Mouse (Mus musculus) stomach, embryonic 16.5 days (tissue): Measurements from ENCODE around the gene Rcsd1. TPM values are rescaled to one million over a fixed set of nuclear protein-coding genes. Genes with fewer than 3 reads are reported as not detected.

ENCODE experiments used
- ATAC-seq: fragments of 200-750 bp; cut with Nextera tagmentation; 2 replicates; pipeline ENCODE4 v1.8.0; 2017; ENCODE audit warnings: moderate number of reproducible peaks, moderate TSS enrichment; ENCODE audit not compliant: insufficient read depth, low FRiP score
- H3K27ac ChIP-seq: fragments of 300-500 bp; sonication (generic); 2 replicates; pipeline ENCODE4 v1.5.1; 2014; ENCODE audit warnings: low read length
- H3K27me3 ChIP-seq: fragments of 300-500 bp; sonication (generic); 2 replicates; pipeline ENCODE4 v1.6.1; 2014; ENCODE audit warnings: low read length, control low read depth, mixed read lengths; ENCODE audit not compliant: control insufficient read depth, insufficient read depth
- H3K36me3 ChIP-seq: fragments of 300-500 bp; sonication (generic); 2 replicates; pipeline ENCODE4 v1.6.1; 2014; ENCODE audit warnings: low read length; ENCODE audit not compliant: control insufficient read depth, insufficient read depth
- H3K4me1 ChIP-seq: fragments of 300-500 bp; sonication (generic); 2 replicates; pipeline ENCODE4 v1.6.1; 2014; ENCODE audit warnings: low read length, control low read depth, mixed read lengths; ENCODE audit not compliant: control insufficient read depth, insufficient read depth
- H3K4me2 ChIP-seq: fragments of 300-500 bp; sonication (generic); 2 replicates; pipeline ENCODE4 v1.6.1; 2014; ENCODE audit warnings: low read depth, low read length, mixed read lengths
- H3K4me3 ChIP-seq: fragments of 300-500 bp; sonication (generic); replicated peaks from 2 replicates; pipeline ENCODE4 v1.5.1; 2014; ENCODE audit warnings: mild to moderate bottlenecking, low read length
- H3K9ac ChIP-seq: fragments of 300-500 bp; sonication (generic); 2 replicates; pipeline ENCODE4 v1.6.1; 2014; ENCODE audit warnings: low read length
- H3K9me3 ChIP-seq: fragments of 300-500 bp; sonication (generic); replicated peaks from 2 replicates; pipeline ENCODE4 v1.6.1; 2016; ENCODE audit warnings: low read length, control low read depth; ENCODE audit not compliant: control insufficient read depth
- WGBS: fragments of 180-500 bp; shearing (Covaris S2); extraction: QIAGEN DNeasy Blood & Tissue Kit; methylation state at CpG from one replicate; pipeline ENCODE4 v1.1.7; 2014; 5-methylcytosine and 5-hydroxymethylcytosine counted together
- polyA plus RNA-seq: library from polyadenylated mRNA; unstranded; fragments of >200 nt; fragmentation: Nextera tagmentation; extraction: Ambion mirVana; gene quantifications from 2 replicates; pipeline ENCODE4 v1.2.1, GENCODE M21; 2015

Gene Rcsd1
- polyA plus RNA-seq, 1 experiment from 2014 or later = 44.4 TPM

DNA sequence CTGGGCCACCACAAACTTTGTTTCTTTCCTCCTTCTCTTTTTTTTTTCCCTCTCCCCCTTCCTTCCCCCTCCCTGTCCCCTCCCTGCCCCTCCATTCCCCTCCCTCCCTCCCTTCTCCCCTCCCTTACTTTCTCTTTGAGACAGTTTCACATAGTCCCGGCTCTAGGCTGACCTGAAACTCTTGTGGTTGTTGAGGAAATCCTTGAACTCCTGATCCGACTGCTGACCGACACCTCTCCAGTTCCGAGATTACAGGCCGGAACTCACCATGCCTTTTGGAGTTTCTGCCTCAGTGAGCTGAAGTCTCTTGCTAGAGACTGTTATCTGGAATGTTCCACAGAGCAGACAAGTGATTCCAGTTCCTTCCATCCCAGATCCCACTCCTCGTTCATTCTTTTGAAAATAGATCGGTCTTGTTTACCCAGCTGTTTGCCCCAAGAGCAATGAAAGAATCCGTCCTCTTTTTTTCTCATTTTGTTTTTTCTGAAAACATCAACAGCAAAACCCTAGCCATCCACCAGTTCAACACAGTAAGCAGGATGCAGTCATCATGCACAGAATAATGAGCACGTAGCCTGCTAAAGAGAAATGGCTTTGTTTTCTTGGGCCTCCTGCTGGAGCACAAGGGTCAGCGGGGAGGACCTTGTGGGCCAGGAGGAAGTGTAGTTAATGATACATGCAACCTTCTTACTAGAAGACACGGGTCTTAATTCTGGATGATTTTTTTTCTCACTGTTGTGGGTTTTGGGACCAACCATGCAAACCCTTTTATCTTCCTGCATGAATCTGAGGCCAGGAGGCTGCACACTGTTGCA, 14.9 kb upstream of the Rcsd1 start:
- no peak overlapping the region for H3K4me2 ChIP-seq
- no peak overlapping the region for H3K27ac ChIP-seq
- no peak overlapping the region for H3K4me3 ChIP-seq
- no peak overlapping the region for H3K9ac ChIP-seq
- 0 out of 2 replicates have a peak, but pooled peaks cover 5% of the 10 kb centered on the region for H3K4me1 ChIP-seq
- no peak for ATAC-seq
- 53% methylated on average over 11 of the region's 11 CpGs for WGBS
- no peaks in the 10 kb centered on the region for H3K36me3 ChIP-seq
- no peaks in the 10 kb centered on the region for H3K27me3 ChIP-seq
- H3K9me3 ChIP-seq = no peaks in the 10 kb centered on the region

DNA sequence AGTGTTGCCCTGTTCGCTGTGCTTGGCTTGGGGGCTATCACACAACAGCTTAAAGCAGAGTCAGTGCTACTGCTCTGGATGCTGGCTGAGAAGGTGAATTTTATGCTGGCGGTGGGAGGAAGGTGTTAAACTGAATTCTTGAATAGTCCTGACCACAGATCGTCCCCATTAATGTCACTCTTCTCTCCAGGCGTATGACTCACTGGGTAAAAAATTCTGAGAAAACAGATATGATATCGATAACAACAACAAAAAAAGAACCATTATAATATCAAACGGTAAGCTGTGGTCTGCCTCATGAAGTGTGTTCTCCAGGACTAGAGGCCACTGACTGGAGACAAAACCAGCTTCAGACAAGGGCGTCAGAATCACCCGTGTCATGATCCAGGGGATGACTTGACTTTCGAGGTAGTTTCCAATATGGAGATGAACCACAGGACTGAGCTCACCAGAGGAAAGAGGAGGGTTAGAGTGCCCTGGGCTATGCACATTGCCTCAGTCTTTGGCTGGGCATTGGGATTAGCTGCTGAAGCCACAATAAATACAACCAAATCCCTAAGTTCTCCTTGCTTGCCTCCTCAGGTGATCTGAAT, 13.1 kb upstream of the Rcsd1 start:
- Histone ChIP-seq H3K27ac (no peak overlapping the region), H3K4me1 (peaks cover 11% of the 10 kb centered on the region), H3K4me3 (no peak overlapping the region), H3K9ac (no peak overlapping the region), H3K9me3 (no peaks in the 10 kb centered on the region), H3K4me2 (no peak overlapping the region), H3K36me3 (no peaks in the 10 kb centered on the region), H3K27me3 (no peaks in the 10 kb centered on the region)
- 90% methylated on average over 9 of the region's 9 CpGs for WGBS
- no peak for ATAC-seq

DNA sequence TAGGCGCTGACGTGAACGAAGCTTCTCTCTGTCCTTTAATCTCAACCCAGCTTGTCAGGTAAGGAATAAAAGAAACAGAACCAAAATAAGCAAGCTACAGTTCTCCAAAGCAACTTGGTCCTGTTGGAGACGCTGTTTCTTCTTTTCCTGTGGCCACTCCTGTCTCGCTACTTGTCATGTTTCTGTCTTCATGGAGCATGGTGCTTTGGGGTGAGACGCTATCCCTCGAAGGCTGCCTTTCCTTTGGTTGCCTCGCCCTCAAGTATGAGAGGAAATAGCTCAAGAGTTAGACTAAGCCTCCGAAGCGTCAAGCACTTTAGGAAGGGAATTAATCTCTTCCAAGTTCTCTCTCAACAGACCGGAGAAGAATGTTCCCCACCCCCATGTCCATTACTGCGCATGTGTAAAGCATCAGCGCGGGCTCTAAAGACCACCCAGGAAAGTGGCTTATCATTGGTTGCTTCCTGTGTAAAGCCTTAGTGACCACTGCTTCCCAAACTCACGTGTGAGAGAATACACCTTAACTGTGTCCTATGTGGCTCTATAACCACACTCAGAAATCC, 9.1 kb upstream of the Rcsd1 start:
- peak overlapping the region; percentile 7; the same call in 1 of the 2 replicates for H3K4me3 ChIP-seq
- peak overlapping the region; percentile 40 for H3K4me2 ChIP-seq
- H3K9me3 ChIP-seq = no peaks in the 10 kb centered on the region
- WGBS = 36% methylated on average over 15 of the region's 15 CpGs
- peak overlapping the region; percentile 92 for H3K27ac ChIP-seq
- H3K9ac ChIP-seq = peak overlapping the region; percentile 20
- no peaks in the 10 kb centered on the region for H3K27me3 ChIP-seq
- peaks cover 12% of the 10 kb centered on the region for H3K4me1 ChIP-seq
- peak; percentile 30; the same call in 1 of the 2 replicates for ATAC-seq
- H3K36me3 ChIP-seq = no peaks in the 10 kb centered on the region

DNA sequence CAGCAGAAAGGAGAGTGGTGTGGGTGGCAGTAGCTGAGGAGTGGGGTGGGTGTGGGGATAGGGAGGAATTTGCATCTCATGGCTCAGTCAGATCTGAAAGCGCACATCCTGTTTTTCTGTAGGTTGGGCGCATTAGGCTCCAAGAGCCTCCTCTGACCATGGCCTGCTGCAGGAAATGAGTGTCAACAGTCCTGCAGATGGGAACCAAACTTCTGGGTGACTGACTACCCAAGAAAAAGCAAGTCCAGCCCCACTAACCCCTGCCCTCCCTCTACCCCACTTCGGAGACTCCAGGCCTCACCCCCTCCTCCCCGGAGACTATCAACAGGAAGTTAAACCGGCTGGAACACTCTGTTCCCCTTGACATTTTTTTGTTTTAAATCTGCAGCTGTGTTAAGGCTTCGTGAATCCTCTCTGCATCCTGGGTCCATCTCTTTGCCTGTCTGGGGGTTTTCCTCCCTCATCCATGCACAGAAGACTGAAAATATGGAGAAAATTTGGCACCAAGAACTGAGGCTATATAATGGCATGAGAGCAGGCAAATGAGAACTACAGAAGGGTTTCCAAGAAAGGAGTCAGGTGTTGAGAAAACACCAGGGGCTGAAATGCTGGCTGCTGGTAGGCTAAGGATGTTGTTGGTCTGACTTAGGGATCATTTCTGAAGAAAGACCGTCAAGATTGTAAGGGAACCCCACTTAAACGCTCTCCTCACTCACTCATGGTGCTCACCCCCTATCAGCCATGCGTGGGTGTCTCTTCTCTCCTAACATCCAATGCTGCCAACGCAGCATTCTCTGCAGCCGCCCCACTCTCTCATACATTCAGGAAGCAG, 8.4 kb upstream of the Rcsd1 start:
- no peaks in the 10 kb centered on the region for H3K27me3 ChIP-seq
- H3K4me1 ChIP-seq = peaks cover 12% of the 10 kb centered on the region
- peak overlapping the region; percentile 44 for H3K9ac ChIP-seq
- peak overlapping the region; percentile 40 for H3K4me2 ChIP-seq
- 32% methylated on average over 11 of the region's 11 CpGs for WGBS
- H3K9me3 ChIP-seq = no peaks in the 10 kb centered on the region
- peak overlapping the region; percentile 92 for H3K27ac ChIP-seq
- H3K4me3 ChIP-seq = peak overlapping the region; percentile 7; the same call in 1 of the 2 replicates
- ATAC-seq = peak; percentile 81
- H3K36me3 ChIP-seq = no peaks in the 10 kb centered on the region

DNA sequence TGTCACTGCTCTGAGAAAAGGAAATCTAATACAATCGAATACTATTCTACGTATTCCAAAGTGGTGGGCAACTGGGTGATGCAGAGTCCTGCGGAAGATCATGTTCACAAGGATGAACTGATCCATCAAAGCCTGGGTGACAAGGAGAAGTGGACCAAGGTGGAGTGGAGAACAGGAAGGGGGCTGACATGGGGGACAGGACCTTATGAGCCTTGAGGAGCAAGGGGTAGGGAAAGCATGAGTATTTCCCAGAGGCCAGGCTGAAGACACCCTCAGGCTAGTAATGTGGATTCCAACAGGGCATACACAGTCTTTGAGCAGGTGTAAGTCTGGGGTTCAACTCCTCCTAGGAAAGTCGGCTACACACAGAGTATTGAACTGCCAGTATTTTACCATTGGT, 6.9 kb upstream of the Rcsd1 start:
- no peak overlapping the region for H3K4me2 ChIP-seq
- no peaks in the 10 kb centered on the region for H3K9me3 ChIP-seq
- H3K27ac ChIP-seq = 0 out of 2 replicates have a peak overlapping the region, but pooled peaks have one; percentile 92
- no peak overlapping the region for H3K4me3 ChIP-seq
- H3K36me3 ChIP-seq = no peaks in the 10 kb centered on the region
- peaks cover 12% of the 10 kb centered on the region for H3K4me1 ChIP-seq
- H3K27me3 ChIP-seq = no peaks in the 10 kb centered on the region
- H3K9ac ChIP-seq = no peak overlapping the region
- ATAC-seq = no peak
- 79% methylated on average over 4 of the region's 4 CpGs for WGBS

DNA sequence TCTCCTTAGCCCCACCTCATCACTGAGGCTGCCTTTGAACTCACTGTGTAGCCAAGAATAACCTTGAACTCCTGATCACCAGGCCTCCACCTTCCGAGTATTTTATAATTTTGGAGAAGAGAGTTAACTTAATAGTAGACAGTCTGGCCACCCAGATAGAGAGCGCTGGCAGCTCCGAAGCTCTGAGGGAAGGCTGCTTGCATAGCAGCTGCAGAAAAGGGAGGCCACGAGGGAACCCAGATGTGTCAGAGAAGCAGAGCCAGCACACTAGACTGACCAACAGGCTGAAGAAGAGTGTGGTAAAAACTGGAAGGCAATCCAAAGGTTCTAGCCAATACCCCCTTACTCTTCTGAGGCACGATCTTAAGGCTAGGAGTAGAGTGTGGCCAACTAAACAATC, 4.2 kb upstream of the Rcsd1 start:
- H3K36me3 ChIP-seq = no peaks in the 10 kb centered on the region
- H3K27me3 ChIP-seq = no peaks in the 10 kb centered on the region
- no peak for ATAC-seq
- no peak overlapping the region for H3K4me3 ChIP-seq
- no peak overlapping the region for H3K9ac ChIP-seq
- H3K4me1 ChIP-seq = peaks cover 24% of the 10 kb centered on the region
- peak overlapping the region; percentile 65; the same call in 1 of the 2 replicates for H3K27ac ChIP-seq
- H3K4me2 ChIP-seq = no peak overlapping the region
- 61% methylated on average over 5 of the region's 5 CpGs for WGBS
- H3K9me3 ChIP-seq = no peaks in the 10 kb centered on the region

DNA sequence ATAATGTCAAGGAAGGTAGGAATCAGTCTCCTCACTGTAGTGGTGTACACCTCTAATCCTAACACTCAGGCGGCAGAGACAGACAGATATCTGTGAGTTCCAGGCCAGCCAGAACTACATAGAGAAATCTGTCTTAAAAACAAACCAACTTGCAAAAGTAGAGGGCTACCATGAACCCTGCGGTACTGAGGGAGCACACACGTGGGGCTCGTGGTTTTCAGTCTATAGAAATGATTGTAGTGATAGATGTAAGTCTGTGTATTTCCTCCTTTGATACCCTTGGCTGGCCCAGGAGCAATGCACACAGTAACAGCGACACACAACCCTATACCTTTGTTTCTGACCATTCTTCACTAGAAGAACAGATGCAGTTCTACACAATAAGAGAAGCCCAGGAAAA, 2.4 kb upstream of the Rcsd1 start:
- H3K27ac ChIP-seq = no peak overlapping the region
- WGBS = 82% methylated on average over 5 of the region's 5 CpGs
- no peak overlapping the region for H3K9ac ChIP-seq
- no peaks in the 10 kb centered on the region for H3K9me3 ChIP-seq
- no peak overlapping the region for H3K4me3 ChIP-seq
- H3K27me3 ChIP-seq = no peaks in the 10 kb centered on the region
- H3K36me3 ChIP-seq = no peaks in the 10 kb centered on the region
- H3K4me2 ChIP-seq = no peak overlapping the region
- ATAC-seq = no peak
- peaks cover 20% of the 10 kb centered on the region for H3K4me1 ChIP-seq

DNA sequence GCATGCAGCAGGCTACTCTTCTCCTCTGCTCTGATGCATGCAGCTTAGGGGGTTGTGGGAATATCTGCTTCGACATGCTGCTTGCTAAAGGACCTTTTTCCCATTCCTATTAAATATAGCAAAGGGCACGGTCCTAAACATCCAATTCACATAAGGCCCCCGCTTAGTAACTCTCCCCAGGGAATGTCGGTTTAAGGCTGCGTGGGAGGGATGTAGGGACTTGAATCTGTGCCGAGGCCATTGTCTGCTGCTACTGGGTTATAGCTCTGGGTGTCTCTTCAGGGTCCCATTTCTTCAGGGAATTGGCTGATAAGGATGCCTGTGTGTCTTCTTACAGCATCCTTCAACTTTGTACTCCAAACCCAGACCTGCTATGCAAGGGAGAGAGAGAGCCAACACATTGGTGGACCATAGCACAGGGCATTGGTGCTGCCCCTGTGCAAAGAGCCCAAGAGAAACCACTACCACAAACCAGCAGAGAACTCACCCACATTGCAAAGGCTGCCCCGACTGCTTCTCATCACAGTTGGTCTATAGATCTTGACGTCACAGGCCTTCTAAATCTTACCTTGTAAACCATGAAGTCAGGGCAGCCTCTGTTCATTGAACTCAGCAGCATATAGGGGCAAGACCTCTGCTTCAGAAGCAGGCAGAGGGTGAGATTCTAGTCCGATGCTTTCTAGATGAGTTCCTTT, 724 bp downstream of the Rcsd1 start:
- Histone ChIP-seq H3K27ac (peak overlapping the region; percentile 85), H3K4me3 (peak overlapping the region; percentile 74)

More for the DNA sequence above, 724 bp downstream of the Rcsd1 start:
- Histone ChIP-seq H3K9me3 (no peaks in the 10 kb centered on the region), H3K9ac (peak overlapping the region; percentile 84), H3K36me3 (no peaks in the 10 kb centered on the region), H3K27me3 (no peaks in the 10 kb centered on the region), H3K4me1 (peaks cover 38% of the 10 kb centered on the region), H3K4me2 (peak overlapping the region; percentile 78)
- WGBS = 36% methylated on average over 9 of the region's 9 CpGs
- ATAC-seq = no peak
